Mouse (Mus musculus) heart, adult 2 months (tissue): Measurements from ENCODE around the gene Ccdc121. TPM values are rescaled to one million over a fixed set of nuclear protein-coding genes. Genes with fewer than 3 reads are reported as not detected.

Experiments
- DNase-seq, 2 experiments: peaks; one replicate each; pipeline ENCODE4 v3.0.0; 2021
- H3K27ac ChIP-seq: fragments of 200-600 bp; 2 replicates; pipeline ENCODE4 v1.8.1; 2022
- H3K27me3 ChIP-seq: fragments of 200-500 bp; 2 replicates; pipeline ENCODE4 v1.6.1; 2012; ENCODE audit warnings: mild to moderate bottlenecking, low read length, inconsistent platforms, mixed read lengths; ENCODE audit not compliant: control insufficient read depth, insufficient read depth
- H3K36me3 ChIP-seq: fragments of 200-500 bp; 2 replicates; pipeline ENCODE4 v1.6.1; 2012; ENCODE audit warnings: low read length, inconsistent platforms; ENCODE audit not compliant: control insufficient read depth, insufficient read depth
- H3K4me1 ChIP-seq: fragments of 200-500 bp; 2 replicates; pipeline ENCODE4 v1.6.1; 2011; ENCODE audit warnings: low read length; ENCODE audit not compliant: control insufficient read depth, insufficient read depth
- H3K4me3 ChIP-seq: fragments of 200-600 bp; 2 replicates; pipeline ENCODE4 v1.8.1; 2022
- H3K79me2 ChIP-seq: fragments of 200-500 bp; replicated peaks from 2 replicates; pipeline ENCODE4 v1.6.1; 2012; ENCODE audit warnings: mild to moderate bottlenecking, inconsistent platforms, low read length, moderate library complexity, mixed read lengths; ENCODE audit not compliant: control insufficient read depth, insufficient read depth
- H3K9ac ChIP-seq: fragments of 200-500 bp; 2 replicates; pipeline ENCODE4 v1.6.1; 2012; ENCODE audit warnings: low read depth, mild to moderate bottlenecking, control low read depth, inconsistent platforms, low read length, mixed read lengths
- CTCF ChIP-seq: fragments of 200-600 bp; IDR thresholded peaks from 2 replicates; pipeline ENCODE4 v1.8.1; 2022; ENCODE audit warnings: antibody characterized with exemption, mild to moderate bottlenecking, moderate library complexity
- EP300 ChIP-seq: fragments of 200-500 bp; IDR thresholded peaks from 2 replicates; pipeline ENCODE4 v1.6.1; 2011; ENCODE audit warnings: low read depth, low read length, control low read depth; ENCODE audit not compliant: insufficient read depth
- POLR2A ChIP-seq: fragments of 200-500 bp; IDR thresholded peaks from 2 replicates; pipeline ENCODE4 v1.6.1; 2011; ENCODE audit warnings: mild to moderate bottlenecking, low read depth, low read length, control low read depth; ENCODE audit not compliant: insufficient read depth
- WGBS: fragments of 180-500 bp; shearing (Covaris S2); methylation state at CpG from one replicate; pipeline ENCODE4 v1.1.7; 2018; 5-methylcytosine and 5-hydroxymethylcytosine counted together
- intact Hi-C: fragments of 180-260 bp; cut with DNase I; formaldehyde crosslinking; loops from one replicate; pipeline ENCODE4 v1.15.1; 2025
- polyA plus RNA-seq: library from polyadenylated mRNA; depleted of rRNA; stranded (reverse); fragments of >200 nt; gene quantifications from 2 replicates; pipeline ENCODE4 v1.2.3, GENCODE M21; 2012; rRNA removed
- total RNA-seq, 2 experiments: library from RNA; stranded (reverse); gene quantifications; 2 replicates each; pipeline ENCODE4 v1.2.3; 2021

Ccdc121 gene
- total and polyA plus RNA-seq, 3 experiments = 0.06 TPM; not detected in 2

DNA sequence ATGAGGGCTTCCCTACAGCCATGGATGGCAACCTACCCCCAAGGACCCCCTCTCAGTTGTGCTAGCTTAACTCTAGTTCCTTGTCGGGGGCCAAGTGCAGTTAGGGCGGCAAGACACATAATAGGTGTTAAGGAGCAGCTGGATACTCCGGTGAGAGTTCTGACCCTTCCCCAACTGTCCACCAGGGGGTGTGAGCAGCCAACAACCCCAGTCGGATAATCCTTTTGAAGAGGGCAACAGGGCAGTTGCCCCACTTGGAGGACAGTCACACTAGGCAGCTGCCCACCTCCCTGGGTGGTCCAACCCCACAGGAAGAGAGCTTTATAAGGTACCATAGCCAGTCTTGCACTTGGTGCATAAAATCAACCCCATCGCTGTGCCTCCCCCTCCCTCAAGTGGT is 46.2 kb downstream of the Ccdc121 start:
- Histone ChIP-seq H3K4me1 (no peaks in the 10 kb centered on the region), H3K79me2 (no peaks in the 10 kb centered on the region), H3K27ac (no peak overlapping the region), H3K9ac (no peak overlapping the region), H3K27me3 (no peaks in the 10 kb centered on the region), H3K4me3 (no peak overlapping the region), H3K36me3 (no peaks in the 10 kb centered on the region)
- intact Hi-C loops = no loop called here
- no peak for DNase-seq
- TF ChIP-seq CTCF (peak; percentile 55), POLR2A (no peak), EP300 (no peak)
- 56% methylated on average over 5 of the region's 5 CpGs for WGBS

DNA sequence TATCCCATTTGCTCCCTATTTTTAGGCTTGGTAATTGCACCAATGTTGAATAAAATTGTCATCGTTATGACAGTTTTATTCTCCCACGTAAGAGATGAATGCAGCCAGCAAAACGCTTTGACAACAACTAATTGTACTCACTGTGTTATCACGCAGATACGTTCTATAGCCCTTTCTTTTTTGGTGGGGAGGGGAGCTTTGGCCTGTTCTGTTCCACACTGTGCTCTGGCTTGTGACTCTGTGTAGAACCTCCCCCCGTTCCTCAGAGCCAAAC is 48.4 kb downstream of the Ccdc121 start:
- Histone ChIP-seq H3K27ac (no peak overlapping the region), H3K4me3 (no peak overlapping the region), H3K27me3 (no peaks in the 10 kb centered on the region), H3K36me3 (no peaks in the 10 kb centered on the region), H3K79me2 (no peaks in the 10 kb centered on the region), H3K9ac (no peak overlapping the region), H3K4me1 (no peaks in the 10 kb centered on the region)
- WGBS = 82% methylated on average over 6 of the region's 6 CpGs
- intact Hi-C loops = loop anchor here (5.0 kb wide), 1 partner anchor 84 kb away; no protein-coding TSS in a partner anchor
- no peak for TF ChIP-seq CTCF
- TF ChIP-seq EP300 = no peak
- no peak for DNase-seq

DNA sequence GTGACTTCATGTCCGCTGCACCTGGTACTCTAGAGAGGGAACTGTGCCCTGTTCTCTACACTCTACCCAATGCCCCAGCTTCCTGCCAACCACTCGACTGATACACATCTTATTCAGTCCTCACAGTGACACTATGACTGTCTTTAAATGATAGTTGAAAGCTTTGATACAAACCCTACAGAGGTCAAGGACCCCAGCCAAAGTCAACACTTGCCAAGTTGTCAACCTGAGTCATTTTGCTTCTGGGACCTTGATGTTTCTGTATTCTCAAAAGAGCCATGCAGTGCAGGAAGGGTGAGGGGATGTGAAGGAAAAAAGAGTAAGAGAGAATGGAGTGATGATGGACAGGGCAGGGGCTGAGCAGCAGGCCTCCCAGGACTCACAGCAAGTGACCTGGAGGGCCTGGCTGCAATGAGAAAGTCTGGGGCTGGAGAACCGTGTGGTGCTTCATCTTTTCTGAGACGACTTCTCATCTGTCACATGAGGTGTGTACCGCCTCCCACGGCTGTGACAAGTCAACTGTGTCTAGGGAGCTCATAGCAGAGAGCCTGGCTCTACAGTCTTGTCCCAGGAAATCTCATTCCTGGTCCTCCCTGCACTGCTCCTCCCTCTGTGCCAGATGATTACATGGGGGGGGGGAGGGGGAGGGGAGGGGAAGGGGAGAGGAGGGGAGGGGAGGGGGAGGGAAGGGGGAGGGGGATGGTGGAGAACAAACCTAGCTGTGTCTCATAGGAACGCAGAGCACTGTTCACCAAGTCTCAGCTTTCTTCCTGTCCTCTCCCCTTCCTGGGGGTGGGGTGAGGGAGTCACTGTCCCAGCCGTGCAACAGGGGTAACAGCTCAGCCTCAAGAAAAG is 49.0 kb downstream of the Ccdc121 start:
- DNase-seq = no peak
- intact Hi-C loops = loop anchor here (5.0 kb wide), 1 partner anchor 85 kb away; no protein-coding TSS in a partner anchor
- H3K4me3 ChIP-seq = no peak overlapping the region
- no peaks in the 10 kb centered on the region for H3K36me3 ChIP-seq
- WGBS = 49% methylated on average over 8 of the region's 8 CpGs
- H3K27ac ChIP-seq = no peak overlapping the region
- no peak for TF ChIP-seq POLR2A
- TF ChIP-seq CTCF = no peak
- TF ChIP-seq EP300 = no peak
- H3K4me1 ChIP-seq = no peaks in the 10 kb centered on the region
- H3K9ac ChIP-seq = no peak overlapping the region
- no peaks in the 10 kb centered on the region for H3K27me3 ChIP-seq
- no peaks in the 10 kb centered on the region for H3K79me2 ChIP-seq

DNA sequence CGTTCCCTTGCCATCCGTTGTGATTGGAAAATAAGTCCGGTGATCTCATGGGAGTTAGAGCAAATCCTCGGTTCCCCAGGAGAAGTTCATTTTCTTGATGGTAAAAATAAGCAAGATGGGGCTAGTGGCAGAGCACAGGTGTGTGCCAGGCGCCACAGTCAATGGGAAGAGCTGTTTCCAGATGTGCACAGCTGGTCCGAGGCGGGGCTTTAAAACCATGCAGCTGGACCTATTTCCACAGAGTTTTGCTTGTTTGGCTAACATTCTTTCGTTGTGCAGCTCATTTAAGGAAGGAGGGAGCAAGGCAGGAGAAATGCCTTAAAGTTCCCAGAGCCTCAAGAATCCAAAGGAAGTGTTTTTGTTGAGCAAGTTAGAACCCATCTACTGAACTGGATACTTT is 49.8 kb downstream of the Ccdc121 start:
- Histone ChIP-seq H3K9ac (no peak overlapping the region), H3K4me1 (no peaks in the 10 kb centered on the region), H3K36me3 (no peaks in the 10 kb centered on the region), H3K79me2 (no peaks in the 10 kb centered on the region), H3K27me3 (no peaks in the 10 kb centered on the region), H3K4me3 (no peak overlapping the region), H3K27ac (no peak overlapping the region)
- WGBS = 72% methylated on average over 8 of the region's 8 CpGs
- TF ChIP-seq EP300 = 0 out of 2 replicates have a peak, but pooled peaks have one; percentile 19
- no peak for TF ChIP-seq POLR2A
- peak; percentile 20 to 25 for DNase-seq
- intact Hi-C loops = loop anchor here (5.0 kb wide), 1 partner anchor 86 kb away; no protein-coding TSS in a partner anchor

DNA sequence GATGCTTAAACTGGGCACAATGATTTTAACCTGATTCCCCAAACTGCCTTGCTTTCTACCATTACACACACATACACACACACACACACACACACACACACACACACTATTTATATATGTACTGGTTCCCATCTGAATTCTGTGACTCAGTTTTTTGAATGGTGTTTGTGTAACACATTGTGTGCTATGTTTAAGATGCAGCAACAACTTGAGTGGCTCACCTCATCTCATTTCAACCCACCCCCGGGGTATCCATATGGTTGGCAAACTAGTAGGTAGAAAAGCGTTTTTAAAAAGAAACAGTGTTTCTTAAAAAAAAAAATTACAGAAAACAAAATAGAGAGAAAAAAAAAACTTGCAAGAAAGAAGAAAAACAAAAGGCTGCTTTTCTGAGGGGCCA is 51.0 kb downstream of the Ccdc121 start:
- no peaks in the 10 kb centered on the region for H3K36me3 ChIP-seq

More for the DNA sequence above, 51.0 kb downstream of the Ccdc121 start:
- H3K4me3 ChIP-seq = no peak overlapping the region
- no peak overlapping the region for H3K9ac ChIP-seq
- no peaks in the 10 kb centered on the region for H3K27me3 ChIP-seq
- TF ChIP-seq CTCF (no peak), EP300 (no peak), POLR2A (no peak)
- H3K79me2 ChIP-seq = no peaks in the 10 kb centered on the region
- intact Hi-C loops = loop anchor here (5.0 kb wide), 1 partner anchor 87 kb away; no protein-coding TSS in a partner anchor
- 83% methylated on average over 2 of the region's 2 CpGs for WGBS
- H3K4me1 ChIP-seq = no peaks in the 10 kb centered on the region
- DNase-seq = no peak
- H3K27ac ChIP-seq = no peak overlapping the region

Other genes starting within 250 kb of the Ccdc121 start
- gene Cnih3, start 158.8 kb downstream of the Ccdc121 start, total RNA-seq = not detected
- 0.04 TPM in 1 of 2 replicates, not detected in the other for gene Cnih3, start 158.8 kb downstream of the Ccdc121 start, polyA plus RNA-seq
- gene Dnah14, start 65.1 kb upstream of the Ccdc121 start, total RNA-seq = not detected
- gene Dnah14, start 65.1 kb upstream of the Ccdc121 start, polyA plus RNA-seq = 0.23 TPM in 1 of 2 replicates, not detected in the other